24 mouse cellular contexts compared by ENCODE assay signal in the genomic region with DNA sequence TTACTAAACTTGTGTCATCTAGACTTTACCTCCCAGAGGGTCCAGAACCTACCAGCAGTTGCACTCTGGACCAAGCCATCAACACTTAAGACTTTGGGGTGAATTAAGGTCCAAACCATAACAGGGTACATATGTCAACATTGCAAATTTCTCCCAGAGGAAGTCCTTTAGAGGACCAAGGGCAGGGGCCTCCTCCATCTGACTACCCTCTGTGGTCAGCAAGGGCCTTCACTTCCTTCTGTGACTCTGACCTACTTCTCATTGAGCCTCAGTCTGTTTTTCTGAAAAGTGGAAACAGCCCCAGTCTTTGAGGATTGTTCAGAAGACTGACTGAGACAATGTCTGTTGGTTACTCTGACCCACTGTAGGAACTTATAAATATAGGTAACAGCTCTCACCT.
A peak's percentile ranks its signal among the peaks of the same experiment; 100 is the strongest.
DNase-seq lines count a peak whose midpoint lies in the region; ATAC-seq and TF ChIP-seq lines count a peak whose summit lies in the region.
"Had no signal": no experiment of that assay in that cellular context is flagged by ENCODE, and none has a peak within 500 bp of the region (broad histone marks: within the 10 kb centered on the region; RNA-seq: fewer than 3 reads in every experiment).

No protein-coding gene starts in this region.

- TF ChIP-seq POLR2A in liver, adult 2 months (IDR thresholded peaks at IDR 0.05; ENCODE audit: extremely low read depth, insufficient read depth, low read length), result no peak

- 0 out of 2 replicates have a peak, but pooled peaks cover 2% of the 10 kb centered on the region for H3K36me3 ChIP-seq in liver, adult 2 months (ENCODE audit: control insufficient read depth, insufficient read depth, low read length)
- H3K36me3 ChIP-seq in liver, embryonic 12.5 days, result no peaks in the 10 kb centered on the region
- H3K36me3 ChIP-seq: forebrain, embryonic 10.5 days; heart, embryonic 10.5 days; hindbrain, embryonic 10.5 days; hindbrain, embryonic 15.5 days had no signal

- DNase-seq in liver, adult 2 months (ENCODE audit: extremely low read depth, low read depth, low spot score), result peak; percentile 14
- no peak for DNase-seq in heart, postnatal 10 days
- no peak for DNase-seq in testis, postnatal 14 days (ENCODE audit: low spot score)
- DNase-seq in layer of hippocampus, adult 8-10 months (ENCODE audit: low spot score in 2 of 2), result no peak
- DNase-seq: adrenal gland, postnatal 14 days; cerebellum, adult 18-20 months; cerebellum, postnatal 10 days; embryo, embryonic 11 days; gastrocnemius, postnatal 36 days; heart, adult 18-20 months; heart, postnatal 14 days had no signal

- intact Hi-C loops in heart, postnatal 10 days (cut with DNase I), result no loop called here

- no peaks in the 10 kb centered on the region for H3K4me1 ChIP-seq in liver, adult 2 months (ENCODE audit: control insufficient read depth, insufficient read depth, low read length)
- no peaks in the 10 kb centered on the region for H3K4me1 ChIP-seq in liver, embryonic 12.5 days
- H3K4me1 ChIP-seq: embryonic facial prominence, embryonic 15.5 days; heart, embryonic 10.5 days; hindbrain, embryonic 10.5 days; hindbrain, embryonic 15.5 days had no signal

- H3K79me2 ChIP-seq in liver, adult 2 months (ENCODE audit: control insufficient read depth, insufficient read depth, low read length), result no peaks in the 10 kb centered on the region

- ATAC-seq in liver, embryonic 12.5 days, result no peak
- ATAC-seq in common myeloid progenitor, adult 5-6 weeks (replicated peaks; ENCODE audit: low read depth, poor library complexity, severe bottlenecking), result peak; percentile 87
- ATAC-seq in megakaryocyte, adult 5-6 weeks (ENCODE audit: poor library complexity, severe bottlenecking), result peak; percentile 95
- ATAC-seq: activated CD4-positive, CD25-positive, alpha-beta regulatory T cell, adult 4 months; forebrain, embryonic 14.5 days; Patski had no signal

- no peak overlapping the region for H3K4me2 ChIP-seq in liver, embryonic 12.5 days
- H3K4me2 ChIP-seq: embryonic facial prominence, embryonic 15.5 days; hindbrain, embryonic 15.5 days had no signal

- H3K27me3 ChIP-seq in liver, adult 2 months (ENCODE audit: control insufficient read depth, insufficient read depth, low read length), result no peaks in the 10 kb centered on the region
- no peaks in the 10 kb centered on the region for H3K27me3 ChIP-seq in liver, embryonic 12.5 days (replicated peaks)
- H3K27me3 ChIP-seq: CH12.LX; embryonic facial prominence, embryonic 15.5 days; hindbrain, embryonic 15.5 days; Patski had no signal

- no peak overlapping the region for H3K4me3 ChIP-seq in liver, adult 2 months (ENCODE audit: insufficient read depth, low read depth, low read length)
- H3K4me3 ChIP-seq in liver, embryonic 12.5 days, result no peak overlapping the region
- H3K4me3 ChIP-seq: embryonic facial prominence, embryonic 15.5 days; erythroblast, embryonic 14.5 days; forebrain, embryonic 10.5 days; heart, embryonic 10.5 days; hindbrain, embryonic 10.5 days; hindbrain, embryonic 15.5 days had no signal

- no peak for TF ChIP-seq CTCF in liver, adult 2 months (IDR thresholded peaks at IDR 0.05; ENCODE audit: low read depth, low read length)

- no peaks in the 10 kb centered on the region for H3K9me3 ChIP-seq in liver, embryonic 12.5 days (replicated peaks)
- H3K9me3 ChIP-seq: embryonic facial prominence, embryonic 15.5 days; forebrain, embryonic 10.5 days; heart, embryonic 10.5 days; hindbrain, embryonic 10.5 days; hindbrain, embryonic 15.5 days had no signal

- H3K27ac ChIP-seq in liver, adult 2 months (replicated peaks; ENCODE audit: insufficient read depth, low read depth, low read length), result no peak overlapping the region
- H3K27ac ChIP-seq in liver, embryonic 12.5 days, result no peak overlapping the region
- H3K27ac ChIP-seq: embryonic facial prominence, embryonic 15.5 days; forebrain, embryonic 10.5 days; heart, embryonic 10.5 days; hindbrain, embryonic 10.5 days; hindbrain, embryonic 15.5 days had no signal

- H3K9ac ChIP-seq in liver, adult 2 months (ENCODE audit: low read depth, low read length), result no peak overlapping the region
- no peak overlapping the region for H3K9ac ChIP-seq in liver, embryonic 12.5 days
- H3K9ac ChIP-seq: embryonic facial prominence, embryonic 15.5 days; hindbrain, embryonic 15.5 days had no signal
